Mouse (Mus musculus) adrenal gland, postnatal 25 days (tissue): Measurements from ENCODE around the gene Banp. TPM values are rescaled to one million over a fixed set of nuclear protein-coding genes. Genes with fewer than 3 reads are reported as not detected.

Experiments used
- DNase-seq: peaks from one replicate; pipeline ENCODE4 v3.0.0; 2021; ENCODE audit warnings: mixed read lengths
- total RNA-seq: library from RNA; stranded (reverse); gene quantifications from 2 replicates; pipeline ENCODE4 v1.2.3, GENCODE M21; 2021

Gene Banp
- total RNA-seq, 1 experiment from 2014 or later = 35.7 TPM

DNA sequence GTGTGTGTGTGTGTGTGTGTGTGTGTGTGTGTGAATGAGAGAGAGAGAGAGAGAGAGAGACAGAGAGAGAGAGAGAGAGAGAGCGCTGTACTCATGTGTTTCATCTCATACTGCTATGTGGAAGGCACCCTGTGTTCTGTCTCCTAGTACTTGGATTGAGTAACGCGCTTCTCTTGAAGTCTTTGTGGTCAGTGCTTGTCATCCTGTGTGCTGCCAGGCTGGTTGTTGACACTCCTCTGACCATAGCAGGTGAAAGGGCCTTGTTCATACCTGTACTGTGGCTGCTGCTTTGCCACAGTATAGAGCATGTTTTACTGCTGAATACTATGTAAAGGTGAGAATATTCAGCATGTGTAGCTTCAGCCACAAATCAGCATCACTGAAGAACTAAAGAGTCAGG is 36.1 kb downstream of the Banp start:
- DNase-seq = no peak

GRCm38 (mm10) chr8:121987892-121988291 is 38.3 kb downstream of the Banp start:
- no peak for DNase-seq

DNA sequence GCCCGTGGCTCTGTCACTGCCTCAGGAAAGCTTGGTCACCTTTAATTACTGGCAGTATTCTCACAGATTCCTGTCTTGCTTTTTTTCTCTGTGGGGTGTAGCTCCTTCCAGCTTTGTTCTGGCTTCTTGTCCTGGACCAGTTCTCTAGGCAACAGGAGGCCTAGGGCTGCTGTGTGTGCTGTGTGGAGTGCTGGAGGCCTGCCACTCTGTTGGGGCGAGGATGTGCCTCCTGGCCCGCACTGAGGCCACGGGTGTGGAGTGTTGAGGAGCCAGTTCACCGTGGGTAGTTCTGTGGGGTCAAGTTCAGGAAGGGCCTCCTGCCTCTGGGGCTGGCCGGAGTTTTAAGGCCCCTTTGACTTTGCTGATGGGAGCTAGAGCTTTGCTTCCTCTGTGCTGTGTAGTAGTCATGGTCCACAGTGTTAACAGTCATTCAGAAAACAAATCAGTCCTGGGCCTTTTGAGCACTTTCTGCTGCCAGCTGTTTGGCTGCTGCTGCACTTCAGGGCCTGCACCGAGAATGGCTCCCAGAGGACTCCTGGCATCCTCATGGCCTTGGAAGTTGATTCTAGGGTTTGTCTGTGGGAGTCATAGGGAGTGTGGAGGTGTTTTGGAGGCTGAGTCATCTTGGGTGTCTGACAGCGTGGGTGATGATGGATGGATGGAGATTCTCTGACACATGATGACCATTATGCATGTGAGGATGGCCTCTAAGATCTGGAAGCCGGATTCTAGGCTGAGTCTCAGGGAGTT is 41.1 kb downstream of the Banp start:
- peak; percentile 30 for DNase-seq

GRCm38 (mm10) chr8:121991611-121992010 is 42.1 kb downstream of the Banp start:
- no peak for DNase-seq

GRCm38 (mm10) chr8:121992911-121993310 is 43.4 kb downstream of the Banp start:
- DNase-seq = no peak

- no peak for DNase-seq
Observed at GRCm38 (mm10) chr8:121995112-121995511, 45.6 kb downstream of the Banp start.

GRCm38 (mm10) chr8:121995895-121996294 is 46.3 kb downstream of the Banp start:
- no peak for DNase-seq

DNA sequence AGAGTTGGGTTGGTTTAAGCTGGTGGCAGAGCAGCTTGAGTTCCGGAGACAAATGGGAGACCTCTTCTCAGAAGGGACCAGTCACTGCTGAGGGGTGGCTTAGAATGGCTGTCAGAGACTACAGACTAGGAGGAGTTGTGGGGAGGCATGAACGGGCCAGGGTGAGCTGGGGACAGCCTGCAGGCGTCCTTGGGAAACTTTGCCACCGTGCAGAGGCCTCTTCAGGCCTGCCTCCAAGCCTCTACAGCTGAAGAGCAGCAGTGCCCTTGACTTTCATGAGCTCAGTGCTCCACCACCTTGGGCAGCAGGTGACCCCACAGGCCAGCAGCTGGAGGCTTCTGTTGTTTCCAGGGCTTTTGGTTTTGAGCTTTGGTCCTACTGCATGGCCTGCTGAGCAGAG is 49.1 kb downstream of the Banp start:
- DNase-seq = no peak

DNA sequence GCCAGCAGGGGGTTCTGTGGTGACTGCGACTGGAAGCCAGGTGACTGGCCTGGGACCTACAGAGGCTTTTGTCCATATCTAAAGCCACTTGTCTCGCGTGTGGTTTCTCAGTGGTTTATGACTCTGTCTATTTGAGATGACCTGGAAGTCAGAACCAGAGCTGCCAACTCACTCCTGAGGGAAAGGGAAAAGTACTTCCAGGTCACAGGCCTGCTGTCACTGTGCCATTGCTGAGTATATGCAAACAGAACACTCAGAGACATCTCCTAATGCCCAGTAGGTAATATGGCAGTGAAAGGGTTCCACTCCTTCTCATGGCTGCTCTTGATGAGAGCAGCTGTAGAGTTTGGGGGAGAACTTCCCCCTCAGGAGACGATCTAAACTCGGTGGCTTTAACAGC is 49.7 kb downstream of the Banp start:
- no peak for DNase-seq

- DNase-seq = no peak
Observed at GRCm38 (mm10) chr8:122001339-122002115, 52.0 kb downstream of the Banp start.

- no peak for DNase-seq
Observed at GRCm38 (mm10) chr8:122003646-122004045, 54.1 kb downstream of the Banp start.

DNA sequence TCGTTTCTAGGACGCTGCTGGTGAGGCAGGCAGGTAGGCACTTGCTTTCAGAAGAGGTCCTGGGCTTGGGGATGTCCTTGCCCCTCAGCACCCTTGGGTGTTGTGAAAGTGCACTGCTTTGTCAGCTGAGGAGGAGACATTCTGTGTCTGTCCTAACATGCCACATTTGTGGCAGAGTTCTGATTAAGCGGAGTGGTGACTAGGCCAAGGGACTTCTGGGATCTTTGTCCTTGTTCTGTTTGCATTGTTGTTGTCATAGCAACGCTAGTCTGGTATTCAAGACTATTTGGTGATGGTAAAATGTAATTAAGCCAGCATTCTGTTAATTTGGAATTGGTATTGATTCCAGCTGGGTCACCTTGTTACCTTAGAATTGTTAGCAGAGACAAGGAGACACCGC is 54.6 kb downstream of the Banp start:
- no peak for DNase-seq

- DNase-seq = no peak
Observed at GRCm38 (mm10) chr8:122005422-122006204, 56.1 kb downstream of the Banp start.

GRCm38 (mm10) chr8:122006688-122007484 is 57.3 kb downstream of the Banp start:
- DNase-seq = no peak

DNA sequence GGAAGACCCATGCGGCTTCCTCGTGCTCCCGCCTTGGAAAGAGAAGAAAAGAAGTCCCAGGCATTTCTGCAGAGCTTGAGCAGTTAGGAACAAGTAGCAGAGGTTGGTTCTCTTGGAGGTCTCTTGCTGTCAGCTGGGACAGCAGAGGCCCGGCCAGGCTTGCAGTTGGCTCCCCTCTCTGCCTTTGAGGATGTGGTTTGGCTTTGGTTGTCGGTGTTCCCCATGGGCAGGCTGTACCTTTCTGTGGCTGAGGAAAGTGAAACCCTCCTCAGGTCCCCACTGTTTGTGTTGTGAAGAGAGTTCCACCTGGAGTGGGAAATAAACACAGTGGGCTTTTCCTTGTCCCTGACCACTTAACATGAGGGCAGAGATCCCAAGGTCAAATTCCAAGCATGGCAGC is 58.8 kb downstream of the Banp start:
- DNase-seq = no peak

DNA sequence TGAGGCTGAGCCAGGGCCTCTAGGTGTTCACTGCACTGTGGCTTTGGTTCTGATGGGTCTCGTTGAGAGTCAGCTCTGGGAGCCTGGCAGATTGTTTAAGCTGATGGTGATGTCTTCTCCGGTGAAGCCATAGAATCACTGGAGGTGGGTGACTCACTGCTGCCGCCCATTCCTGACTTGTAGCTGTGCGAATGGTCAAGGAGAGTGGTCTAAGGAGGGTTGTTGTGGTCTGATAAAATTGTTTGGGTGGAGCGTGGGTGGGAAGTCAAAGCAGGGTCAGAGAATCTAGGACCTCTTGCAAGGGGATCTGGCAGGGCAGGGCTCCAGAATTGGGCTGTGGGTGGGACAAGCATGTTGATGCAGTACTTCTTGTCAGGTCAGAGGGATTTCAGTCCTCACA is 61.1 kb downstream of the Banp start:
- DNase-seq = no peak

- DNase-seq = no peak
Observed at GRCm38 (mm10) chr8:122011066-122011588, 61.6 kb downstream of the Banp start.

DNA sequence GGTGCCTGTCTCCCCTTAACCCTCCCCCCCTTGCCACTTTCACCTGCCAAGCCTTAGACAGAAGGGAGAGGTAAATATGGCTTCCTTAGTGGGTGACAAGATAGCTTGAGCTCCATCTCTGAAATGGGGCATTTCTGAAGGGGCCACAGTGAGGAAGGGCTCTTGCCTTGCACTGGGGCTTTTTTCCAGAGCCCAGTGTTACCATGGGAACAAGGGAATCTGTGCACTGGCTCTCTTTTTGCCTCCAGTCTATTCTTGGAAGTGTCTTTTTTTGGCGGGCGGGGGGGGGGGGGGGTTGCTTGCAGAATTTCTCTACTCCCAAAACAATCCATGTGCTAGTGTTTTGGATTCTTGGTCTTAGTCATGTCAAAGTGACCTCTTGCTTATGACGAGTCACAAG is 65.1 kb downstream of the Banp start:
- DNase-seq = no peak

GRCm38 (mm10) chr8:122018046-122018831 is 68.7 kb downstream of the Banp start:
- no peak for DNase-seq

GRCm38 (mm10) chr8:122019162-122019561 is 69.6 kb downstream of the Banp start:
- no peak for DNase-seq
